Mouse (Mus musculus): ENCODE measurements at regions not wholly inside any gene's neighbourhood (a gene's known extent, or its start where the extent isn't known, plus 50 kb on each side); places are given as distances from the start of the nearest gene placed in this dataset. TPM values are rescaled to one million over a fixed set of nuclear protein-coding genes. Genes with fewer than 3 reads are reported as not detected.

Small RNA genes in the stretch of these regions (microRNA-seq; reads per million reads assigned to microRNA genes)
- gene Gm24923 (not detected), gene Mir344-2 (not detected), gene Mir344f (not detected), gene Mir344g (0.68 reads per million), gene Mir344i (not detected)

Measured in intestine, embryonic 16.5 days (tissue).